Comparison of ENCODE assay signal across 23 mouse cellular contexts in the genomic region with DNA sequence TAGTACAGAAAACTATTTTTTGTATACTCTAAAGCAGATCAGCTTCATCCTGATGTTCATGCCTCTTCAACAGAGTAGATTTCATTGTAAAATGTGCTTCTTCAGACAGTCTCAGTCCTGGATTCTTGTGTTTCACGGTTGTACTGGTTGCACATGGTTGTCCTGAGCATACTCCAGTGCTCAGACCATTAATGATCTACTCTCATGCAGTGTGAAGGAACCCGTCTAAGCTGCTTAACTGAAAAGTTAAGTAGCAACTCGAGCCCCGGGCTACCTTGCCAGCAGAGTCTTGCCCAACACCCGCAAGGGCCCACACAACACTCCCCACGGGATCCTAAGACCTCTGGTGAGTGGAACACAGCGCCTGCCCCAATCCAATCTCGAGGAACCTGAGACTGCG.
"Had no signal": no experiment of that assay in that cellular context is flagged by ENCODE, and none has a peak within 500 bp of the region (broad histone marks: within the 10 kb centered on the region; RNA-seq: fewer than 3 reads in every experiment).

No protein-coding gene starts in this region.

- H3K4me1 ChIP-seq: forebrain, embryonic 15.5 days; heart, embryonic 13.5 days; heart, embryonic 15.5 days; hindbrain, embryonic 12.5 days; hindbrain, embryonic 15.5 days; limb, embryonic 13.5 days; limb, embryonic 15.5 days; liver, embryonic 12.5 days had no signal

- H3K9ac ChIP-seq: forebrain, embryonic 15.5 days; forebrain, postnatal 0 days; heart, embryonic 13.5 days; heart, embryonic 15.5 days; hindbrain, embryonic 12.5 days; hindbrain, embryonic 15.5 days; limb, embryonic 13.5 days; limb, embryonic 15.5 days; liver, embryonic 12.5 days; liver, embryonic 14.5 days had no signal

- H3K9me3 ChIP-seq: forebrain, embryonic 15.5 days; heart, embryonic 13.5 days; heart, embryonic 15.5 days; hindbrain, embryonic 12.5 days; hindbrain, embryonic 15.5 days; limb, embryonic 13.5 days; limb, embryonic 15.5 days; liver, embryonic 12.5 days had no signal

- H3K4me2 ChIP-seq: forebrain, embryonic 15.5 days; heart, embryonic 11.5 days; heart, embryonic 13.5 days; heart, embryonic 15.5 days; hindbrain, embryonic 12.5 days; hindbrain, embryonic 15.5 days; limb, embryonic 13.5 days; limb, embryonic 15.5 days; liver, embryonic 12.5 days had no signal

- H3K36me3 ChIP-seq: forebrain, embryonic 15.5 days; heart, embryonic 13.5 days; heart, embryonic 15.5 days; hindbrain, embryonic 12.5 days; hindbrain, embryonic 15.5 days; limb, embryonic 13.5 days; limb, embryonic 15.5 days; liver, embryonic 12.5 days had no signal

- H3K27me3 ChIP-seq: forebrain, embryonic 15.5 days; heart, embryonic 13.5 days; heart, embryonic 15.5 days; hindbrain, embryonic 12.5 days; hindbrain, embryonic 15.5 days; limb, embryonic 13.5 days; limb, embryonic 15.5 days; liver, embryonic 12.5 days had no signal

- H3K27ac ChIP-seq: forebrain, embryonic 15.5 days; heart, adult 2 months; heart, embryonic 13.5 days; heart, embryonic 15.5 days; hindbrain, embryonic 12.5 days; hindbrain, embryonic 15.5 days; hindbrain, postnatal 0 days; limb, embryonic 13.5 days; limb, embryonic 15.5 days; liver, embryonic 12.5 days; liver, embryonic 14.5 days had no signal

- H3K4me3 ChIP-seq: forebrain, embryonic 15.5 days; heart, adult 2 months; heart, embryonic 13.5 days; heart, embryonic 15.5 days; hindbrain, embryonic 12.5 days; hindbrain, embryonic 15.5 days; limb, embryonic 13.5 days; limb, embryonic 15.5 days; liver, embryonic 12.5 days had no signal

- ATAC-seq: forebrain, embryonic 15.5 days; forebrain, postnatal 0 days; hindbrain, postnatal 0 days; intestine, embryonic 16.5 days; liver, embryonic 12.5 days had no signal

- DNase-seq: forebrain, postnatal 0 days; gastrocnemius, postnatal 14 days; gastrocnemius, postnatal 36 days; heart, adult 11 months; heart, adult 2 months; heart, postnatal 14 days; heart, postnatal 36 days; layer of hippocampus, adult 9-11 months; layer of hippocampus, postnatal 36 days; left cerebral cortex, postnatal 4 days; lung, adult 18-20 months had no signal
